Mouse (Mus musculus) CH12.LX (cell line): ENCODE results near the gene Elovl5. TPM values are rescaled to one million over a fixed set of nuclear protein-coding genes. Genes with fewer than 3 reads are reported as not detected.

ENCODE experiments used
- DNase-seq: peaks from one replicate; pipeline ENCODE4 v3.0.0-alpha.2; 2013; ENCODE audit errors: extremely low read depth
- H3K27ac ChIP-seq: 2 replicates; pipeline ENCODE4 v1.5.1; 2012; ENCODE audit warnings: low read depth, mild to moderate bottlenecking, control low read depth, moderate library complexity; ENCODE audit not compliant: insufficient read depth
- H3K27me3 ChIP-seq: replicated peaks from 2 replicates; pipeline ENCODE3; 2012; ENCODE audit warnings: inconsistent platforms
- H3K36me3 ChIP-seq, 2 experiments: replicated peaks in 1 of 2; 2 replicates each; pipeline versions ENCODE3 to v1.6.1; 2012; ENCODE audit warnings: inconsistent platforms in 1 of 2, low read length in 1 of 2, mild to moderate bottlenecking in 1 of 2, mixed read lengths in 1 of 2, moderate library complexity in 1 of 2; ENCODE audit not compliant: control insufficient read depth in 1 of 2, insufficient read depth in 1 of 2
- H3K4me1 ChIP-seq, 2 experiments: 2 replicates each; pipeline ENCODE4 v1.6.1; 2012; ENCODE audit warnings: inconsistent platforms in 1 of 2, moderate library complexity in 1 of 2; ENCODE audit not compliant: insufficient read depth in 2 of 2, control insufficient read depth in 1 of 2
- H3K4me2 ChIP-seq: 2 replicates; pipeline ENCODE4 v1.6.1; 2012; ENCODE audit warnings: low read depth, mild to moderate bottlenecking, control low read depth; ENCODE audit not compliant: poor library complexity, insufficient read depth, severe bottlenecking
- H3K4me3 ChIP-seq, 3 experiments: fragments of 150-350 bp in 1 of 3; sonication (generic) in 1 of 3; replicated peaks in 1 of 3; 2 replicates each; pipeline versions ENCODE3 to v1.5.1; 2011 to 2012; ENCODE audit warnings: low read depth in 2 of 3, low read length in 2 of 3, mild to moderate bottlenecking in 2 of 3, moderate library complexity in 2 of 3, control low read depth in 1 of 3, improper control_type of control experiment in 1 of 3, inconsistent platforms in 1 of 3, mixed read lengths in 1 of 3; ENCODE audit not compliant: poor library complexity in 1 of 3
- H3K79me2 ChIP-seq: replicated peaks from 2 replicates; pipeline ENCODE4 v1.6.1; 2012; ENCODE audit warnings: mild to moderate bottlenecking, moderate library complexity; ENCODE audit not compliant: control insufficient read depth, poor library complexity, insufficient read depth, severe bottlenecking; ENCODE audit errors: extremely low read depth
- H3K9ac ChIP-seq: 2 replicates; pipeline ENCODE4 v1.6.1; 2012; ENCODE audit warnings: low read depth, mild to moderate bottlenecking, control low read depth, moderate library complexity; ENCODE audit not compliant: insufficient read depth
- H3K9me3 ChIP-seq: replicated peaks from 2 replicates; pipeline ENCODE3; 2012; ENCODE audit warnings: low read length, inconsistent platforms, mixed read lengths
- BHLHE40 ChIP-seq: IDR thresholded peaks from 2 replicates; pipeline ENCODE4 v1.6.1; 2011; ENCODE audit warnings: mild to moderate bottlenecking, low read depth, low read length, improper control_type of control experiment
- CHD2 ChIP-seq: IDR thresholded peaks from 2 replicates; pipeline ENCODE4 v1.6.1; 2011; ENCODE audit warnings: low read length, improper control_type of control experiment
- E2F4 ChIP-seq: IDR thresholded peaks from 2 replicates; pipeline ENCODE4 v1.6.1; 2011; ENCODE audit warnings: low read depth, low read length, improper control_type of control experiment; ENCODE audit not compliant: insufficient replicate concordance
- ELF1 ChIP-seq: IDR thresholded peaks from 2 replicates; pipeline ENCODE4 v1.6.1; 2014; ENCODE audit warnings: low read depth, mild to moderate bottlenecking, inconsistent platforms, low read length, improper control_type of control experiment
- ETS1 ChIP-seq: conservative IDR thresholded peaks from 2 replicates; pipeline ENCODE4 v1.6.1; 2012; ENCODE audit warnings: low read depth, mild to moderate bottlenecking, inconsistent platforms, low read length, improper control_type of control experiment, moderate library complexity
- IRF4 ChIP-seq: IDR thresholded peaks from 2 replicates; pipeline ENCODE4 v1.6.1; 2014; ENCODE audit warnings: low read depth, mild to moderate bottlenecking, inconsistent platforms, low read length, improper control_type of control experiment
- JUND ChIP-seq: conservative IDR thresholded peaks from 2 replicates; pipeline ENCODE4 v1.6.1; 2011; ENCODE audit warnings: low read depth, low read length, improper control_type of control experiment
- KAT2A ChIP-seq: IDR thresholded peaks from 2 replicates; pipeline ENCODE4 v1.6.1; 2012; ENCODE audit warnings: low read length, improper control_type of control experiment, inconsistent platforms; ENCODE audit not compliant: insufficient replicate concordance
- MAX ChIP-seq: IDR thresholded peaks from 2 replicates; pipeline ENCODE4 v1.6.1; 2011; ENCODE audit warnings: low read length, improper control_type of control experiment
- MYC ChIP-seq: IDR thresholded peaks from 2 replicates; pipeline ENCODE4 v1.6.1; 2011; ENCODE audit warnings: low read depth, mild to moderate bottlenecking, improper control_type of control experiment, low read length
- NELFE ChIP-seq: IDR thresholded peaks from 2 replicates; pipeline ENCODE4 v1.6.1; 2011; ENCODE audit warnings: low read depth, low read length, improper control_type of control experiment
- POLR2AphosphoS2 ChIP-seq: IDR thresholded peaks from 2 replicates; pipeline ENCODE4 v1.6.1; 2011; ENCODE audit warnings: low read depth, low read length, improper control_type of control experiment
- RAD21 ChIP-seq: IDR thresholded peaks from 2 replicates; pipeline ENCODE4 v1.6.1; 2011; ENCODE audit warnings: low read depth, mild to moderate bottlenecking, low read length, improper control_type of control experiment, moderate library complexity
- SIN3A ChIP-seq: IDR thresholded peaks from 2 replicates; pipeline ENCODE4 v1.6.1; 2012; ENCODE audit warnings: low read length, improper control_type of control experiment, inconsistent platforms
- TBP ChIP-seq: conservative IDR thresholded peaks from 2 replicates; pipeline ENCODE4 v1.6.1; 2011; ENCODE audit warnings: low read depth, low read length, improper control_type of control experiment
- TCF12 ChIP-seq: IDR thresholded peaks from 2 replicates; pipeline ENCODE4 v1.6.1; 2014; ENCODE audit warnings: low read depth, mild to moderate bottlenecking, inconsistent platforms, low read length, improper control_type of control experiment
- ZC3H11A ChIP-seq: IDR thresholded peaks from 2 replicates; pipeline ENCODE4 v1.6.1; 2012; ENCODE audit warnings: low read depth, mild to moderate bottlenecking, inconsistent platforms, low read length, improper control_type of control experiment
- dilution Hi-C: fragments of 300-500 bp; cut with MboI; formaldehyde crosslinking; loops from 2 replicates; pipeline ENCODE4 v1.14.3; 2020; ENCODE audit warnings: low sequenced_read_pairs; ENCODE audit not compliant: extremely low pct_unique_long_range_greater_than_20kb, extremely low pct_ligation_motif_present
- in situ Hi-C: fragments of 300-500 bp; cut with MboI; formaldehyde crosslinking; loops from 3 replicates; pipeline ENCODE4 v1.14.3; 2019; ENCODE audit warnings: low sequenced_read_pairs, low pct_ligation_motif_present, low pct_unique_long_range_greater_than_20kb, mixed read lengths
- polyA plus RNA-seq: library from polyadenylated mRNA; unstranded; fragments of >175 nt; gene quantifications from 2 replicates; pipeline ENCODE4 v1.2.1, GENCODE M21; 2012; ENCODE audit warnings: low read depth; ENCODE audit not compliant: insufficient read length
- total RNA-seq, 2 experiments: library from RNA; depleted of rRNA; stranded (reverse); fragments of 300-350 nt in 1 of 2; fragments of >200 nt in 1 of 2; gene quantifications; 2 replicates each; pipeline ENCODE4 v1.2.3; 2012 to 2014

The Elovl5 gene
- total and polyA plus RNA-seq, 3 experiments: 44.0 to 122 (median 63.0) TPM

- no peaks in the 10 kb centered on the region for H3K79me2 ChIP-seq
- in situ Hi-C loops: loop anchor here (5.0 kb wide), 2 partner anchors 83 to 203 kb away; no protein-coding TSS in a partner anchor
- no peak overlapping the region for H3K4me2 ChIP-seq
- H3K9ac ChIP-seq: no peak overlapping the region
- DNase-seq: no peak
- no peak overlapping the region for H3K27ac ChIP-seq
- H3K36me3 ChIP-seq: no peaks in the 10 kb centered on the region
- H3K9me3 ChIP-seq: no peaks in the 10 kb centered on the region
- H3K4me3 ChIP-seq: no peak overlapping the region
- H3K4me1 ChIP-seq: peaks cover 3 to 12% of the 10 kb centered on the region in 2 experiments; a peak in 3 of 4 replicates
- TF ChIP-seq ELF1: no peak
- TF ChIP-seq IRF4: no peak
- no peak for TF ChIP-seq TCF12
- no peak for TF ChIP-seq ETS1
- no peak for TF ChIP-seq CHD2
- TF ChIP-seq TBP: no peak
- no peak for TF ChIP-seq POLR2AphosphoS2
- no peak for TF ChIP-seq E2F4
- no peak for TF ChIP-seq NELFE
- TF ChIP-seq SIN3A: no peak
- no peak for TF ChIP-seq MYC
- TF ChIP-seq KAT2A: no peak
- TF ChIP-seq JUND: no peak
- TF ChIP-seq BHLHE40: no peak
- no peak for TF ChIP-seq MAX
- no peaks in the 10 kb centered on the region for H3K27me3 ChIP-seq
- dilution Hi-C loops: no loop called here
Observed at GRCm38 (mm10) chr9:78010707-78011106, 93.5 kb downstream of the Elovl5 start.

- H3K4me1 ChIP-seq: no peaks in the 10 kb centered on the region
- no peaks in the 10 kb centered on the region for H3K36me3 ChIP-seq
- H3K79me2 ChIP-seq: no peaks in the 10 kb centered on the region
- no peaks in the 10 kb centered on the region for H3K9me3 ChIP-seq
- H3K4me2 ChIP-seq: no peak overlapping the region
- no peak overlapping the region for H3K27ac ChIP-seq
- no peak overlapping the region for H3K9ac ChIP-seq
- in situ Hi-C loops (loop anchor here (5.0 kb wide), 2 partner anchors 85 to 205 kb away; no protein-coding TSS in a partner anchor), dilution Hi-C loops (no loop called here)
- no peak for DNase-seq
- no peaks in the 10 kb centered on the region for H3K27me3 ChIP-seq
- no peak overlapping the region for H3K4me3 ChIP-seq
- TF ChIP-seq MYC: no peak
- TF ChIP-seq POLR2AphosphoS2: no peak
- no peak for TF ChIP-seq RAD21
- TF ChIP-seq ZC3H11A: no peak
Observed at GRCm38 (mm10) chr9:78012066-78012465, 94.9 kb downstream of the Elovl5 start.
